Mouse (Mus musculus) brain, embryonic 14.5 days (tissue): ENCODE results near the gene Clec16a.

ENCODE experiments used
- CTCF ChIP-seq: fragments of 200-500 bp; IDR thresholded peaks from 2 replicates; pipeline ENCODE4 v1.5.1; 2012; ENCODE audit warnings: inconsistent platforms, mild to moderate bottlenecking, moderate library complexity, borderline replicate concordance; ENCODE audit not compliant: insufficient read depth, insufficient read length; ENCODE audit errors: extremely low read depth
- POLR2A ChIP-seq: fragments of 200-500 bp; IDR thresholded peaks from 2 replicates; pipeline ENCODE4 v1.6.1; 2012; ENCODE audit warnings: mild to moderate bottlenecking, inconsistent platforms, borderline replicate concordance; ENCODE audit not compliant: poor library complexity, insufficient read depth, insufficient read length, severe bottlenecking; ENCODE audit errors: extremely low read depth

DNA sequence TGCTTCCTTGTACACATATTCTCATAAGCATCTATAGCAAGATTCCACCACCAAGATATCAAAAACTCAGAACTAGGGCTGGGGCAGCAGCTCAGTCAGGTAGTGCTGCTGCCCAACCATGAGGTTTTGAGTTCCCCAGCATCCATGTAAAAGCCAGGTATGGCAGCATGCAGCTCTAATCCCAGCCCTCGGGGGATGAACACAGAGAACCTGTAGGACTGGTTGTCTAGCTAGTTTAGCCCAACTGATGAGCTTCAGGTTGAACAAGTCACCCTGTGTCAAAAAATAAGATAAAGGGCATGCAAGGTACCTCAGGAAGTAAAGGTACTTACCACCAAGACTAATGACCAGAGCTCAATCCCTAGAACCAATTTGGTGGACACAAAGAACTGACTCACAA, 148.3 kb downstream of the Clec16a start:
- TF ChIP-seq CTCF (no peak), POLR2A (no peak)
